Mouse (Mus musculus) limb, embryonic 14.5 days (tissue): Measurements from ENCODE around the gene Col18a1. TPM values are rescaled to one million over a fixed set of nuclear protein-coding genes. Genes with fewer than 3 reads are reported as not detected.

ENCODE experiments used
- ATAC-seq: fragments of 200-750 bp; cut with Nextera tagmentation; 2 replicates; pipeline ENCODE4 v1.8.0; 2017; ENCODE audit warnings: low read depth, moderate number of reproducible peaks, moderate TSS enrichment; ENCODE audit not compliant: low FRiP score
- DNase-seq: peaks from one replicate; pipeline ENCODE4 v3.0.0-alpha.2; 2015; ENCODE audit warnings: low spot score
- H3K27ac ChIP-seq: fragments of 300-500 bp; sonication (generic); replicated peaks from 2 replicates; pipeline ENCODE4 v1.5.1; 2014; ENCODE audit warnings: low read depth, mild to moderate bottlenecking, low read length, moderate library complexity, mixed read lengths
- H3K27me3 ChIP-seq: fragments of 300-500 bp; sonication (generic); 2 replicates; pipeline ENCODE4 v1.6.1; 2014; ENCODE audit warnings: low read length, mixed read lengths; ENCODE audit not compliant: control insufficient read depth, insufficient read depth
- H3K36me3 ChIP-seq: fragments of 300-500 bp; sonication (generic); 2 replicates; pipeline ENCODE4 v1.6.1; 2014; ENCODE audit warnings: mild to moderate bottlenecking, low read length, moderate library complexity, mixed read lengths; ENCODE audit not compliant: control insufficient read depth, insufficient read depth
- H3K4me1 ChIP-seq: fragments of 300-500 bp; sonication (generic); 2 replicates; pipeline ENCODE4 v1.6.1; 2014; ENCODE audit warnings: antibody characterized with exemption, low read length, mixed read lengths; ENCODE audit not compliant: control insufficient read depth, insufficient read depth
- H3K4me2 ChIP-seq: fragments of 300-500 bp; sonication (generic); replicated peaks from 2 replicates; pipeline ENCODE4 v1.6.1; 2014; ENCODE audit warnings: low read depth, mild to moderate bottlenecking, low read length, moderate library complexity; ENCODE audit not compliant: severe bottlenecking
- H3K4me3 ChIP-seq: fragments of 300-500 bp; sonication (generic); replicated peaks from 2 replicates; pipeline ENCODE4 v1.5.1; 2014; ENCODE audit warnings: low read length
- H3K9ac ChIP-seq: fragments of 300-500 bp; sonication (generic); 2 replicates; pipeline ENCODE4 v1.6.1; 2014; ENCODE audit warnings: mild to moderate bottlenecking, low read depth, low read length, moderate library complexity; ENCODE audit not compliant: severe bottlenecking
- H3K9me3 ChIP-seq: fragments of 300-500 bp; sonication (generic); 2 replicates; pipeline ENCODE4 v1.6.1; 2016; ENCODE audit warnings: low read length; ENCODE audit not compliant: control insufficient read depth
- POLR2A ChIP-seq: fragments of 200-500 bp; IDR thresholded peaks from 2 replicates; pipeline ENCODE4 v1.8.0; 2012; ENCODE audit warnings: inconsistent platforms, mild to moderate bottlenecking, moderate library complexity, borderline replicate concordance; ENCODE audit not compliant: insufficient read depth, insufficient read length; ENCODE audit errors: extremely low read depth
- WGBS: fragments of 180-500 bp; shearing (Covaris S2); extraction: QIAGEN DNeasy Blood & Tissue Kit; methylation state at CpG from one replicate; pipeline ENCODE4 v1.1.7; 2014; 5-methylcytosine and 5-hydroxymethylcytosine counted together
- polyA plus RNA-seq, 2 experiments: library from polyadenylated mRNA; depleted of rRNA in 1 of 2; stranded (reverse) in 1 of 2; unstranded in 1 of 2; fragments of >200 nt; fragmentation: Nextera tagmentation in 1 of 2; extraction: Ambion mirVana in 1 of 2; gene quantifications; 2 replicates each; pipeline versions ENCODE4 v1.2.1 to v1.2.3; 2012 to 2014

The Col18a1 gene
- polyA plus RNA-seq, 2 experiments, result 66.4 to 77.8 TPM

GRCm38 (mm10) chr10:77098619-77099018, 67.7 kb downstream of the Col18a1 start:
- no peak overlapping the region for H3K4me2 ChIP-seq
- ATAC-seq (no peak), DNase-seq (no peak)
- H3K27ac ChIP-seq, result no peak overlapping the region
- TF ChIP-seq POLR2A, result no peak
- H3K36me3 ChIP-seq, result no peaks in the 10 kb centered on the region
- H3K9me3 ChIP-seq, result no peaks in the 10 kb centered on the region
- H3K4me1 ChIP-seq, result peaks cover 4% of the 10 kb centered on the region; the same call in 1 of the 2 replicates
- H3K4me3 ChIP-seq, result no peak overlapping the region
- H3K9ac ChIP-seq, result no peak overlapping the region
- 80% methylated on average over 2 of the region's 2 CpGs for WGBS
- H3K27me3 ChIP-seq, result no peaks in the 10 kb centered on the region

DNA sequence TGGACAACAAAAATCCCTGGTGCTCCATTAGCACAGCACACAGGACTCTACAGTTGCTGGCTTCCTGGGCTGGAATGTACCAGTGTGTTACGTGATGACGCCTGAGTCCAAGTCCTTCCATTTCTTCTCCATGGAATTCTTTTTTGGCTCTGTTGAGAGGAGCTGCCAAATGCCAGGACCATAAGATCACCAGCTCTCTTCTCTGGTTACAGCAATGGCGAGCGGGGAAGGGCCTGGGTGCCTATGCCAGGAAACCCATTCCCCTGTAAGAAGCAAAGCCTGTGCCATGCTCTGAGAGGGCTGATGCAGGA, 68.5 kb downstream of the Col18a1 start:
- H3K36me3 ChIP-seq, result no peaks in the 10 kb centered on the region
- 0 out of 2 replicates have a peak overlapping the region, but pooled peaks have one; percentile 2 for H3K27ac ChIP-seq
- 0 out of 2 replicates have a peak, but pooled peaks cover 7% of the 10 kb centered on the region for H3K9me3 ChIP-seq
- TF ChIP-seq POLR2A, result no peak
- DNase-seq (peak; percentile 26), ATAC-seq (0 out of 2 replicates have a peak, but pooled peaks have one; percentile 37)
- H3K4me2 ChIP-seq, result no peak overlapping the region
- peaks cover 4% of the 10 kb centered on the region; the same call in 1 of the 2 replicates for H3K4me1 ChIP-seq
- WGBS, result 76% methylated on average over 4 of the region's 4 CpGs
- H3K9ac ChIP-seq, result no peak overlapping the region
- no peak overlapping the region for H3K4me3 ChIP-seq
- H3K27me3 ChIP-seq, result no peaks in the 10 kb centered on the region

DNA sequence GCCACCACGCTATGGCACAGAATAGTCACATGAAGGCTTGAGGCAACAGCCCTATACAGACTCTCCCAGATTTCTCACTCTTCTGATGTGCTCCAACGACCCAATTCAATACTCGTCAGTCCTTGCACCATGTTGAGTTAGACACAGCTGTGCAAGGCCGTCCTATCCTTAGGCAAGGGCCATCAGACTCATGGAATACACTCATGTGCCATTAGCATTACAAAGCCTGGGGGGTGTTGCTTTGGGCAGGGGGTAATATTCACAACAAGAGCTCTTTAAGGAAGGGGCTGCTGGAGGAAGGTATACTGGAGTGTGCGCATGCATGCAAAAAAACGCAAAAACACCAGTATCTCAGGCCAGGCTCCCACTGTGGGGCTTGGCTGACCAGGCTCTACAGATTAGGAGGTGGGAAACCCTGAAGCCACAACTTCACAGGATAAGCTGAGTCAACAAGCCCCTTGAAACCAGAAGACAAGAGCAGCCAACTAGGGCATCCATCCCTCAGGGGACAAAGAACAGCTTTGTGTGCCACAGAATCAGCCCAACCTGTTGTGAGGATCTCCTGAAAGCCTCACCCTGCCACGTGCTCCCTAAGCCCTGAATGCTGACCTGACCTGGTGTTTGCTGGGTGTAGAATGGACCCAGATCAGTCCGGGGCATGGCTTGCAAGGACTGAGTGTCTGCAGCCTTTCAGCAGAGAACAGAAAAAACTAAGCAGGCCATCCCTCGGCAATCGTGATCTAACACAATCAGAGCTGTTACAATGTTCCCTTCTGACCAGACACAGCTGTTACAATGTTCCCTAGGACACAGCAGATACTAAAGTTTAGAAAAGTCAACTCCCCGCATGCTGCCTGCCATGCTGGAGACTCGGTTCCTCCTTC, 69.1 kb downstream of the Col18a1 start:
- Histone ChIP-seq H3K36me3 (no peaks in the 10 kb centered on the region), H3K4me2 (no peak overlapping the region), H3K27me3 (no peaks in the 10 kb centered on the region), H3K27ac (0 out of 2 replicates have a peak overlapping the region, but pooled peaks have one; percentile 2), H3K4me3 (no peak overlapping the region), H3K9ac (no peak overlapping the region), H3K9me3 (0 out of 2 replicates have a peak, but pooled peaks cover 8% of the 10 kb centered on the region), H3K4me1 (peaks cover 4% of the 10 kb centered on the region; the same call in 1 of the 2 replicates)
- DNase-seq (no peak), ATAC-seq (no peak)
- WGBS, result 77% methylated on average over 12 of the region's 12 CpGs
- no peak for TF ChIP-seq POLR2A

GRCm38 (mm10) chr10:77095666-77096065, 70.7 kb downstream of the Col18a1 start:
- TF ChIP-seq POLR2A, result no peak
- Histone ChIP-seq H3K9ac (no peak overlapping the region), H3K27ac (no peak overlapping the region), H3K27me3 (no peaks in the 10 kb centered on the region), H3K4me3 (no peak overlapping the region), H3K4me1 (peaks cover 4% of the 10 kb centered on the region; the same call in 1 of the 2 replicates), H3K9me3 (0 out of 2 replicates have a peak, but pooled peaks cover 8% of the 10 kb centered on the region), H3K4me2 (no peak overlapping the region), H3K36me3 (no peaks in the 10 kb centered on the region)
- DNase-seq, result no peak
- ATAC-seq, result no peak
- WGBS, result 84% methylated on average over 3 of the region's 3 CpGs

- Histone ChIP-seq H3K27ac (no peak overlapping the region), H3K27me3 (no peaks in the 10 kb centered on the region), H3K4me3 (no peak overlapping the region), H3K4me1 (peaks cover 4% of the 10 kb centered on the region; the same call in 1 of the 2 replicates), H3K4me2 (no peak overlapping the region), H3K36me3 (no peaks in the 10 kb centered on the region), H3K9me3 (0 out of 2 replicates have a peak, but pooled peaks cover 8% of the 10 kb centered on the region), H3K9ac (no peak overlapping the region)
- DNase-seq (no peak), ATAC-seq (no peak)
- no peak for TF ChIP-seq POLR2A
These were observed 72.5 kb downstream of the Col18a1 start for GRCm38 (mm10) chr10:77093817-77094216.
